Mouse (Mus musculus) C2C12 (cell line): ENCODE data around the gene Iqck.

Experiments used
- CTCF ChIP-seq: IDR thresholded peaks from one replicate; pipeline ENCODE4 v1.5.1; 2011; ENCODE audit not compliant: control insufficient read depth, insufficient read depth, insufficient read length
- MAX ChIP-seq: IDR thresholded peaks from one replicate; pipeline ENCODE4 v1.6.1; 2011; ENCODE audit warnings: mild to moderate bottlenecking, control low read depth
- MYOG ChIP-seq: IDR thresholded peaks from one replicate; pipeline ENCODE4 v1.6.1; 2011; ENCODE audit not compliant: control insufficient read depth, insufficient read length; ENCODE audit errors: extremely low read depth

DNA sequence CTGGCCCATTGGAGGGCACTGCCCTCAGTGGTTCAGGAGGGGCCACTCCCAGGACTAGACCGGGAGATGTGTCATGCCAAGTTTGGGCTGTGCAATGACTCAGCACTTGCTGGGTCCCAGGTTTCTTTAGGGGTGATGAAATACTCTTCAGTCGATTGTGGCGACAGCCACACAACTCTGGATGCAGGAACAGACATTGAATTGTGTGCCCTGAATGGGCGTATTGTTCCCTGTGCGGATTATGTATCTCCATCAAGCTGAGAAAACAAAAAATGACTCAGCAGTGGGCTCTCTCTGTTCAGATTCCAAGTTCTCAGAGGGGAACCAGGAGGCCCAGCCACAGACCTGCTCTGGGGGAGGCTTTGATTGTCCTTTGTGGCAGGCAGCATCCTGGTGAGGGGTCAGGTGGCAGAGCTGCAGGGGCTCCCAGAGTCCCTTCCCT, 27.6 kb upstream of the Iqck start:
- TF ChIP-seq MYOG (no peak), CTCF (no peak), MAX (no peak)
